23 mouse cellular contexts compared by ENCODE assay signal in genomic region chr12:55328784-55329183, GRCm38 (mm10).
"Had no signal": no experiment of that assay in that cellular context is flagged by ENCODE, and none has a peak within 500 bp of the region (broad histone marks: within the 10 kb centered on the region; RNA-seq: fewer than 3 reads in every experiment).

No protein-coding gene starts in this region.

- ATAC-seq: hindbrain, postnatal 0 days; inflammation-experienced regulatory T-cells, adult 6 months; intestine, embryonic 16.5 days had no signal

- H3K4me1 ChIP-seq: limb, embryonic 15.5 days; lung, embryonic 15.5 days; neural tube, embryonic 12.5 days; neural tube, embryonic 15.5 days had no signal

- H3K9ac ChIP-seq: limb, embryonic 12.5 days; limb, embryonic 15.5 days; lung, embryonic 15.5 days; neural tube, embryonic 12.5 days; neural tube, embryonic 15.5 days had no signal

- H3K9me3 ChIP-seq: limb, embryonic 12.5 days; limb, embryonic 15.5 days; lung, embryonic 15.5 days; neural tube, embryonic 12.5 days; neural tube, embryonic 15.5 days had no signal

- H3K4me3 ChIP-seq: layer of hippocampus, adult 2 months; limb, embryonic 12.5 days; limb, embryonic 15.5 days; lung, embryonic 15.5 days; neural tube, embryonic 12.5 days; neural tube, embryonic 15.5 days had no signal

- DNase-seq: kidney, adult 18-20 months; kidney, adult 9 months; kidney, postnatal 25 days; layer of hippocampus, adult 9-11 months; left cerebral cortex, postnatal 4 days; lung, postnatal 10 days; lung, postnatal 36 days; midbrain, embryonic 14.5 days; retina, postnatal 1 day; right cerebral cortex, postnatal 25 days; thymus, adult 18-20 months; thymus, postnatal 36 days had no signal

- H3K27me3 ChIP-seq: limb, embryonic 12.5 days; limb, embryonic 15.5 days; lung, embryonic 15.5 days; neural tube, embryonic 12.5 days; neural tube, embryonic 15.5 days had no signal

- H3K27ac ChIP-seq: hindbrain, postnatal 0 days; kidney, postnatal 0 days; layer of hippocampus, adult 2 months; limb, embryonic 12.5 days; limb, embryonic 15.5 days; lung, embryonic 15.5 days; neural tube, embryonic 12.5 days; neural tube, embryonic 15.5 days had no signal

- H3K4me2 ChIP-seq: limb, embryonic 12.5 days; limb, embryonic 15.5 days; lung, embryonic 15.5 days; midbrain, embryonic 11.5 days; neural tube, embryonic 12.5 days; neural tube, embryonic 15.5 days had no signal
